Mouse (Mus musculus) hindbrain, embryonic 16.5 days (tissue): Measurements from ENCODE around the gene Smpd4. TPM values are rescaled to one million over a fixed set of nuclear protein-coding genes. Genes with fewer than 3 reads are reported as not detected.

ENCODE experiments used
- ATAC-seq: fragments of 200-750 bp; cut with Nextera tagmentation; 2 replicates; pipeline ENCODE4 v1.8.0; 2017; ENCODE audit warnings: moderate TSS enrichment, moderate library complexity
- H3K27ac ChIP-seq: fragments of 300-500 bp; sonication (generic); 2 replicates; pipeline ENCODE4 v1.5.1; 2014; ENCODE audit warnings: low read depth, mild to moderate bottlenecking, control low read depth, low read length, moderate library complexity
- H3K27me3 ChIP-seq: fragments of 300-500 bp; sonication (generic); replicated peaks from 2 replicates; pipeline ENCODE4 v1.6.1; 2014; ENCODE audit warnings: low read length; ENCODE audit not compliant: control insufficient read depth, insufficient read depth
- H3K36me3 ChIP-seq: fragments of 300-500 bp; sonication (generic); 2 replicates; pipeline ENCODE4 v1.6.1; 2014; ENCODE audit warnings: mild to moderate bottlenecking, low read length, moderate library complexity, mixed read lengths; ENCODE audit not compliant: control insufficient read depth, insufficient read depth
- H3K4me1 ChIP-seq: fragments of 300-500 bp; sonication (generic); 2 replicates; pipeline ENCODE4 v1.6.1; 2014; ENCODE audit warnings: low read depth, low read length; ENCODE audit not compliant: control insufficient read depth, insufficient read depth
- H3K4me2 ChIP-seq: fragments of 300-500 bp; sonication (generic); 2 replicates; pipeline ENCODE4 v1.6.1; 2014; ENCODE audit warnings: mild to moderate bottlenecking, low read length, control low read depth, moderate library complexity
- H3K4me3 ChIP-seq: fragments of 300-500 bp; sonication (generic); 2 replicates; pipeline ENCODE4 v1.5.1; 2014; ENCODE audit warnings: mild to moderate bottlenecking, low read length, control low read depth, moderate library complexity
- H3K9ac ChIP-seq: fragments of 300-500 bp; sonication (generic); 2 replicates; pipeline ENCODE4 v1.6.1; 2014; ENCODE audit warnings: low read depth, mild to moderate bottlenecking, control low read depth, low read length, moderate library complexity
- H3K9me3 ChIP-seq: fragments of 300-500 bp; sonication (generic); 2 replicates; pipeline ENCODE4 v1.6.1; 2014; ENCODE audit warnings: mild to moderate bottlenecking, low read length, moderate library complexity; ENCODE audit not compliant: control insufficient read depth
- WGBS: fragments of 180-500 bp; shearing (Covaris S2); extraction: QIAGEN DNeasy Blood & Tissue Kit; methylation state at CpG from one replicate; pipeline ENCODE4 v1.1.7; 2014; 5-methylcytosine and 5-hydroxymethylcytosine counted together
- polyA plus RNA-seq: library from polyadenylated mRNA; unstranded; fragments of >200 nt; fragmentation: Nextera tagmentation; extraction: Ambion mirVana; gene quantifications from 2 replicates; pipeline ENCODE4 v1.2.1, GENCODE M21; 2015

Smpd4 gene
- polyA plus RNA-seq, 1 experiment from 2014 or later = 23.6 TPM

- WGBS = 93% methylated on average over 4 of the region's 4 CpGs
- peaks cover 11% of the 10 kb centered on the region for H3K4me1 ChIP-seq
- no peaks in the 10 kb centered on the region for H3K9me3 ChIP-seq
- no peak overlapping the region for H3K9ac ChIP-seq
- no peak for ATAC-seq
- H3K4me2 ChIP-seq = no peak overlapping the region
- H3K27ac ChIP-seq = no peak overlapping the region
- H3K36me3 ChIP-seq = peaks cover 26% of the 10 kb centered on the region
- no peak overlapping the region for H3K4me3 ChIP-seq
- H3K27me3 ChIP-seq = no peaks in the 10 kb centered on the region
Observed at GRCm38 (mm10) chr16:17643437-17643990, 24.4 kb downstream of the Smpd4 start.

GRCm38 (mm10) chr16:17646310-17647114 lies 27.4 kb downstream of the Smpd4 start, which contains the start of gene Ccdc74a:
Ccdc74a (plus strand) TSS chr16:17646470.
- H3K4me2 ChIP-seq = peak within 1 kb of the TSS; percentile 91
- no peaks in the 10 kb centered on the region for H3K9me3 ChIP-seq
- 2% methylated on average over 55 of the region's 65 CpGs for WGBS
- peaks cover 11% of the 10 kb centered on the region for H3K4me1 ChIP-seq
- peak within 1 kb of the TSS; percentile 68 for H3K4me3 ChIP-seq
- H3K27me3 ChIP-seq = no peaks in the 10 kb centered on the region
- H3K36me3 ChIP-seq = peaks cover 18% of the 10 kb centered on the region
- peak within 1 kb of the TSS; percentile 82 for H3K9ac ChIP-seq
- peak; percentile 95 for ATAC-seq
- peak within 1 kb of the TSS; percentile 61 for H3K27ac ChIP-seq

GRCm38 (mm10) chr16:17647156-17647555 lies 28.0 kb downstream of the Smpd4 start:
- Histone ChIP-seq H3K4me3 (peak overlapping the region; percentile 68), H3K27me3 (no peaks in the 10 kb centered on the region), H3K27ac (no peak overlapping the region), H3K4me1 (peaks cover 11% of the 10 kb centered on the region), H3K36me3 (peaks cover 17% of the 10 kb centered on the region), H3K9me3 (no peaks in the 10 kb centered on the region), H3K4me2 (peak overlapping the region; percentile 91), H3K9ac (peak overlapping the region; percentile 82)
- 0 out of 2 replicates have a peak, but pooled peaks have one; percentile 0 for ATAC-seq
- WGBS = 16% methylated on average over 1 of the region's 1 CpGs

- H3K4me3 ChIP-seq = no peak overlapping the region
- H3K27ac ChIP-seq = no peak overlapping the region
- 78% methylated on average over 10 of the region's 10 CpGs for WGBS
- no peaks in the 10 kb centered on the region for H3K9me3 ChIP-seq
- no peaks in the 10 kb centered on the region for H3K27me3 ChIP-seq
- ATAC-seq = no peak
- H3K9ac ChIP-seq = no peak overlapping the region
- peaks cover 11% of the 10 kb centered on the region for H3K4me1 ChIP-seq
- H3K4me2 ChIP-seq = peak overlapping the region; percentile 91
- H3K36me3 ChIP-seq = peaks cover 16% of the 10 kb centered on the region
Observed at GRCm38 (mm10) chr16:17647566-17648340, 28.6 kb downstream of the Smpd4 start.

GRCm38 (mm10) chr16:17649925-17650605 lies 30.9 kb downstream of the Smpd4 start:
- no peak overlapping the region for H3K4me3 ChIP-seq
- H3K27ac ChIP-seq = no peak overlapping the region
- H3K4me2 ChIP-seq = no peak overlapping the region
- 84% methylated on average over 16 of the region's 16 CpGs for WGBS
- H3K9ac ChIP-seq = no peak overlapping the region
- H3K4me1 ChIP-seq = peaks cover 11% of the 10 kb centered on the region
- peaks cover 33% of the 10 kb centered on the region for H3K36me3 ChIP-seq
- no peak for ATAC-seq
- no peaks in the 10 kb centered on the region for H3K27me3 ChIP-seq
- no peaks in the 10 kb centered on the region for H3K9me3 ChIP-seq

GRCm38 (mm10) chr16:17650711-17651110 lies 31.6 kb downstream of the Smpd4 start:
- Histone ChIP-seq H3K36me3 (peaks cover 34% of the 10 kb centered on the region), H3K4me2 (no peak overlapping the region), H3K9me3 (no peaks in the 10 kb centered on the region), H3K4me3 (no peak overlapping the region), H3K27ac (no peak overlapping the region), H3K27me3 (no peaks in the 10 kb centered on the region), H3K4me1 (peaks cover 11% of the 10 kb centered on the region), H3K9ac (no peak overlapping the region)
- no peak for ATAC-seq
- WGBS = 90% methylated on average over 1 of the region's 1 CpGs

- H3K9me3 ChIP-seq = no peaks in the 10 kb centered on the region
- H3K9ac ChIP-seq = no peak overlapping the region
- no peak overlapping the region for H3K27ac ChIP-seq
- 95% methylated on average over 4 of the region's 4 CpGs for WGBS
- no peaks in the 10 kb centered on the region for H3K27me3 ChIP-seq
- no peaks in the 10 kb centered on the region for H3K4me1 ChIP-seq
- ATAC-seq = no peak
- H3K4me2 ChIP-seq = no peak overlapping the region
- H3K4me3 ChIP-seq = no peak overlapping the region
- H3K36me3 ChIP-seq = peaks cover 36% of the 10 kb centered on the region
Observed at GRCm38 (mm10) chr16:17652607-17653006, 33.5 kb downstream of the Smpd4 start.

- Histone ChIP-seq H3K9ac (no peak overlapping the region), H3K36me3 (peaks cover 32% of the 10 kb centered on the region), H3K4me1 (no peaks in the 10 kb centered on the region)
Observed at GRCm38 (mm10) chr16:17653601-17654000, 34.4 kb downstream of the Smpd4 start.

More at GRCm38 (mm10) chr16:17653601-17654000, 34.4 kb downstream of the Smpd4 start:
- no peak overlapping the region for H3K27ac ChIP-seq
- no peak overlapping the region for H3K4me3 ChIP-seq
- ATAC-seq = no peak
- WGBS = 89% methylated on average over 5 of the region's 5 CpGs
- H3K27me3 ChIP-seq = no peaks in the 10 kb centered on the region
- no peaks in the 10 kb centered on the region for H3K9me3 ChIP-seq
- no peak overlapping the region for H3K4me2 ChIP-seq
